Mouse (Mus musculus) cerebellum, adult 18-20 months (tissue): ENCODE results near the gene Cltb.
A peak's percentile ranks its signal among the peaks of the same experiment; 100 is the strongest.

Experiments used
- DNase-seq, 2 experiments: peaks; one replicate each; pipeline ENCODE4 v3.0.0; 2021

Gene Cltb

GRCm38 (mm10) chr13:54593617-54594016 is 17.5 kb downstream of the Cltb start:
- DNase-seq, result no peak

DNA sequence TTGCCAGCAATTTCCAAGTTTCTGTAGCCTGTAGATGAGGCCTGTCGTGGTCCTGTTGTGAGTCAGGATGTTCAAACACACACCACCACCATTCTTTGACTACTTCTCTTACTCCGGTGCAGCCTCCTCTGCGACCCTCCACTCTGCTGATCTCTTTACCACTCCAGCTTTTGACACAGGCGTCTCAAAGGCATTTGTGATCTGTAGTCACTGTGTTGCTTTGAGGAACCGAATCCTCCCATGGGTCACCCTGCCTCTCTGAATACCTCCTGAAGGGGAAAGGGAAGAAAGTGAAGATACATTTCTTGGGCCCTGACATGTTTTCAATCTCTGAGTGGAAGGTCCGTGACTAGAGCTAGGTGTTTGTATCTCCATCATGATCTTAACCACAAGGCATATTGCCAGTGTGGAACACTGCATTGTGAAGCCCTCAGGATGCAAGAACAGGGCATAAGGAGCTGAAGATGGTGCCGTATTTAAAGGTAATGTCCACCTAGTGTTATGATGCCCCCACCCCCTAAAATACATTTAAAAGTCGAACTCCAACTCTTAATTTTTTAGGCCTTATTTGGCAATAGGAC is 19.3 kb downstream of the Cltb start:
- DNase-seq, result no peak

- peak; percentile 95 to 99 for DNase-seq
Observed at GRCm38 (mm10) chr13:54589996-54590951, 20.9 kb downstream of the Cltb start, which contains the start of the genes Nop16 and Higd2a. Nop16 (minus strand) TSS chr13:54590090. Higd2a (plus strand) TSS chr13:54590207.

- no peak for DNase-seq
Observed at GRCm38 (mm10) chr13:54589414-54589995, 21.6 kb downstream of the Cltb start.

GRCm38 (mm10) chr13:54585831-54586230 is 25.3 kb downstream of the Cltb start:
- DNase-seq, result no peak

- DNase-seq, result no peak
Observed at GRCm38 (mm10) chr13:54582860-54583259, 28.3 kb downstream of the Cltb start.

DNA sequence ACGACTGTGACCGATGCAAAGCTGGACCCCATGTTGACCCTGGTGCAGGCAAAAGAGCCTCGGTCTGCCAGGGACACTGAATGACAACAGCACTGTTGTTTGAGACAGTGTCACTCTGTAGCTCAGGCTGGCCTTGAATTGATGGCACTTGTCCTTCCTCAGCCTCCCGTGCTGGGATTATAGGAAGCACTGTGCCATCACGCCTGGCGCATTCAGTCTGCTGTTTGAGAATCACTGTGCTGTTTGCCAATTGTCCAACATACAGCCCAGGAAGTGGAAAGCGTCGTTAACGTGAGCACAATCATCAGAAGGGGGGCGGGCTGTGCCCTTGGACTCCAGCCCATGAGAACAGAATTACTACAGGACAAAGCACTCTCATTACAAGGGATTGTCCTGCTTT is 29.0 kb downstream of the Cltb start:
- no peak for DNase-seq

DNA sequence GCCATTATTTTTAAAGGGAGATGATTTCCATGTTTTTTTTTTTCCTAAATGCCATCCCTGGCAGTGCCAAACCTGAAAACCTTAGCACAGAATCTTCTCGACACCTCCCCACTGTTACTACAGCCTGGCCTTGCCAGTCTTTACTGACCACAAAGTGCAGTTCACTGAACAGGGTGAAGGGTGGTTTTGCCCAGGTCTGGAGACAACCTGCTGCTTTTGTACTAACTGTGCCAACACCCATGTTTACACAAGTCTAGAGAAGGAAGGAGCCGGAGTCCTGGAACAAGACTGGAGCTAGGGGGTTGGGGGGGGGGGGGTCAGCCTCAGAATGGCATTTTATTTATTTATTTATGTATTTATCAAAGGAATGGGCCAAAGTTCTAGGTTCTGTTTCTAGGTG is 29.8 kb downstream of the Cltb start:
- no peak for DNase-seq

DNA sequence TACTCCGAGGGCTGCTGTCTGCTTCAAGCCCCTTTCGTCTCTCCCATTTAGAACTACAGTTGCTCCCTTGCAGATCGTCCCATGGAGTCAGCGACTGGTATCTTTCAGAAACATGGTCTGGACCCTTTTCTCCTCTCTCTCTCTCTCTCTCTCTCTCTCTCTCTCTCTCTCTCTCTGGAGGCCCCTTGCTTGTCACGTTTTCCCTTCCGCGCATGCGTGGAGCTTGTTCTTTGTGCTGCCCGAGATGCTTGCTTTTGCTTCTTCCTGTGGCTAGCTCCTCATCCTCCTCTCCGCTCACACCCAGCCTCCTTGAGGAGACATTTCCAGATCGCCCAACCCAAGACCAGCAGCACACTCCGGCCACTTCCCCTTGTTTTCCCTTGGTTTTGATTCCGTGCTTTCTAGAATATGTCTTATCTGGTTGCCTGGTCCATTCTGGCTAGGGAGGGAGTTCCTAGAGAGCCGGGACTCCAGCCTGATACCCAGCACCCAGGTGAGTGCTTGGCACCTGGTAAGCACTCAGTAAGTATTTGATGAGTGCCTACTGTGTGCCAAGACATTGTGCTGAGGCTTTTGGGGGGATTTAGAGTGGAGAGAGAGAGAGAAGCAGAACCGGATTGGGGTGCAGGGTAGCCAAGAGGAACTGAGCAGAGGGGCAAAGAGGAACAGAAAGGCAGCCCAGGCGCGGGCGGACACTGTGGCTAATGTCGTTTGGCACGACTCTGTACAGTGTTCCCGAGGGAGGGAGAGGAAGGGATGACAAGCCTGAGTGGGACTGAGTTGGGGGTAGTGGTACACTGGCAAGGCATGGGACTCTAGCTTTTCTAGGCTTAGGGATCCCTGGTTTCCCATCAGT is 33.3 kb downstream of the Cltb start:
- DNase-seq, result no peak

- no peak for DNase-seq
Observed at GRCm38 (mm10) chr13:54575489-54575888, 35.7 kb downstream of the Cltb start.

- DNase-seq, result peak; percentile 75 to 78
Observed at GRCm38 (mm10) chr13:54574854-54575481, 36.2 kb downstream of the Cltb start, which contains the start of gene Arl10. Arl10 (plus strand) TSS chr13:54575015.

DNA sequence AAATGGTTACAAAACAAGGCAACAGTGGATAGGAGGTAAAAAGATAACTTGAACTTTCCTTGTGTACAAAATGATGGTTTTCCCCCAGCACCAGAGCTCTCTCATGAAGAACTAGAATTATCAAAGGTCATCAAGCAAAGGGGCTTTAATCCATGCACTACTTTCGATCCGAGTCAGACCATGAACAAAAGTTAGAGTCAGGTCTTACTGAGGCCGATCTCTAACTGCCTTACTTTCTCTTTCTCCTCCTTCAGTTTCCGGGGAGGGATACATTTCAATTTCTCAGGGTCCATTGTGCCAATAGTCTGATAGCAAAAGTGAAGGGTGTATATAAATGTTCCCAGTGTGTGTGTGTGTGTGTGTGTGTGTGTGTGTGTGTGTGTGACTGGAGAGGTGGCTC is 38.5 kb downstream of the Cltb start:
- DNase-seq, result no peak

DNA sequence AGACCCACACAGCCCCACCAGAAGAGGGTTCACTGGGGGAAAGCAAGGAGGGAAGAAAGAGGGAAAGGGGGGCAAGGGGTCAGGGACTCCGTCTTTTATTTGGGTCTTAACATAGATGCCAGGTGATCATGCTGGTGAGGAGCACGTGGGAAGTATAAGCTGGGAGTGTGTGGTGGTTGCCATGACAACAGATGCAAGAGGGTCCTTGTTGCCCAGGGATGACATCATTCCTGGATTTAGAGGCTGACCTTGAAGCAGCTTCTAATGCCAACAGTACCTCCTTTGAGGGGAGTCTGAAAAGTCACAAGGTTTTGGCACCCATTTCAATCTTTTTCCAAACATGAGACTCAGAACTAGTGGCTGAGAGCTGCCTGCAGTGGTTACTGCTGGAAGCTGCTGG is 39.5 kb downstream of the Cltb start:
- DNase-seq, result no peak

- DNase-seq, result no peak
Observed at GRCm38 (mm10) chr13:54570736-54571135, 40.4 kb downstream of the Cltb start.

GRCm38 (mm10) chr13:54569282-54569681 is 41.9 kb downstream of the Cltb start:
- DNase-seq, result no peak

DNA sequence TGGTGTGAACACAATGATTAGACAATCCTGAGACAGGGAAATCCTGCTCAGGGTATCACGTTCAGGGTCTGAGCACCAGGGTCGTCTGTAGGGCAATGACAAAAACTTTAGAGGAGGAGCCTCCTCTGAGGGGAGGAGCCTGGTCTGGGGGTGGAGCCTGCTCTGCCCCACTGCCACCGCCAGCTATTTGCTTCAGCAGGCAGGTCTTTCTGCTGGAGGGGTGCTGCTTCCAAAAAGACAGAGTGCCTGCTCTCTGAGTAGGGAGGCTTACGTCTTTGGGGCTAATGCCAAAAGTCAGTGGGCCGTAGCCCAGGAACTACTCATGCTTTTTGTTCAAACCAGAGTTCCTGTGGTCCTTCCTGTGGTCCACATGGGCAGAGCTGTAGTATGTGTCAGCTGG is 42.8 kb downstream of the Cltb start:
- no peak for DNase-seq

- peak; percentile 67 to 71 for DNase-seq
Observed at GRCm38 (mm10) chr13:54565594-54566345, 45.4 kb downstream of the Cltb start.

DNA sequence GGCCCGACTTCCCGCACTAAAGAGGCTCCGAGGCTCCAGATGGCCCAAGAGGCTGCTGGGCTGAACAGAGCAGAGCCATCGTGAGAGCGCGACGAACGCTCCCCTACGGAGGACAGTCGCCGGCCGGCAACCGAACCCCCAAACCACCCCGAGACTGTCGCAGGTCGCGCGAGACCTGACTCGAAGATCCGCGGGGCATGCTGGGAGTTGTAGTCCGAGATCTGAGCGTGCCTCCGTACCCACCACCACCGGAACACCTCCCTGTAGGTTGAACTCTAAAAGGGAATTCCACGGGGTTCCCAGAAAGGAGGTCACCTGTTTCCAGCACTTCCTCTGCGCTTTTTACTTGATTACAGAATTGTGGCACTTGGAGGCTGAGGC is 46.0 kb downstream of the Cltb start, which contains the start of gene 4833439L19Rik:
Gene 4833439L19Rik (minus strand): TSS at position 235 of the 381 bp plus-strand sequence.
- DNase-seq, result peak; percentile 94 to 97

- DNase-seq, result peak in 1 of 2 experiments; percentile 46
Observed at GRCm38 (mm10) chr13:54564232-54565200, 46.6 kb downstream of the Cltb start.

- DNase-seq, result peak in 1 of 2 experiments; percentile 22
Observed at GRCm38 (mm10) chr13:54562562-54562961, 48.6 kb downstream of the Cltb start.
